Mouse (Mus musculus) hindbrain, postnatal 0 days (tissue): ENCODE measurements around the gene Mical3. TPM values are rescaled to one million over a fixed set of nuclear protein-coding genes. Genes with fewer than 3 reads are reported as not detected.

ENCODE experiments used
- ATAC-seq: fragments of 200-750 bp; cut with Nextera tagmentation; 2 replicates; pipeline ENCODE4 v1.8.0; 2017; ENCODE audit warnings: mild to moderate bottlenecking, moderate TSS enrichment, moderate library complexity
- DNase-seq: peaks from one replicate; pipeline ENCODE4 v3.0.0-alpha.2; 2015; ENCODE audit warnings: low spot score
- H3K27ac ChIP-seq: fragments of 300-500 bp; sonication (generic); 2 replicates; pipeline ENCODE4 v1.5.1; 2014; ENCODE audit warnings: mild to moderate bottlenecking
- H3K27me3 ChIP-seq: fragments of 300-500 bp; sonication (generic); 2 replicates; pipeline ENCODE4 v1.6.1; 2014; ENCODE audit warnings: low read length, mixed read lengths; ENCODE audit not compliant: insufficient read depth
- H3K36me3 ChIP-seq: fragments of 300-500 bp; sonication (generic); 2 replicates; pipeline ENCODE4 v1.6.1; 2014; ENCODE audit warnings: low read length, mixed read lengths; ENCODE audit not compliant: insufficient read depth
- H3K4me1 ChIP-seq: fragments of 300-500 bp; sonication (generic); 2 replicates; pipeline ENCODE4 v1.6.1; 2014; ENCODE audit warnings: antibody characterized with exemption, low read length, mixed read lengths; ENCODE audit not compliant: insufficient read depth
- H3K4me2 ChIP-seq: fragments of 300-500 bp; sonication (generic); 2 replicates; pipeline ENCODE4 v1.6.1; 2014; ENCODE audit warnings: low read depth, mild to moderate bottlenecking, low read length, moderate library complexity, mixed read lengths
- H3K4me3 ChIP-seq: fragments of 300-500 bp; sonication (generic); 2 replicates; pipeline ENCODE4 v1.5.1; 2014; ENCODE audit warnings: low read length
- H3K9ac ChIP-seq: fragments of 300-500 bp; sonication (generic); replicated peaks from 2 replicates; pipeline ENCODE4 v1.6.1; 2014; ENCODE audit warnings: mild to moderate bottlenecking, low read length, moderate library complexity, mixed read lengths
- H3K9me3 ChIP-seq: fragments of 300-500 bp; sonication (generic); 2 replicates; pipeline ENCODE4 v1.6.1; 2016; ENCODE audit warnings: low read length, mixed read lengths
- CTCF ChIP-seq: IDR thresholded peaks from 2 replicates; pipeline ENCODE4 v1.5.1; 2016; ENCODE audit warnings: antibody characterized with exemption, control low read depth, low read depth
- WGBS: fragments of 180-500 bp; shearing (Covaris S2); extraction: QIAGEN DNeasy Blood & Tissue Kit; methylation state at CpG from one replicate; pipeline ENCODE4 v1.1.7; 2014; 5-methylcytosine and 5-hydroxymethylcytosine counted together
- polyA plus RNA-seq: library from polyadenylated mRNA; unstranded; fragments of >200 nt; fragmentation: Nextera tagmentation; extraction: Ambion mirVana; gene quantifications from 2 replicates; pipeline ENCODE4 v1.2.1, GENCODE M21; 2015
- total RNA-seq: library from RNA; depleted of rRNA; stranded (reverse); fragments of >200 nt; gene quantifications from 2 replicates; pipeline ENCODE4 v1.2.3, GENCODE M21; 2014

Mical3 gene
- total and polyA plus RNA-seq, 2 experiments from 2014 or later: 19.3 to 60.2 TPM

DNA sequence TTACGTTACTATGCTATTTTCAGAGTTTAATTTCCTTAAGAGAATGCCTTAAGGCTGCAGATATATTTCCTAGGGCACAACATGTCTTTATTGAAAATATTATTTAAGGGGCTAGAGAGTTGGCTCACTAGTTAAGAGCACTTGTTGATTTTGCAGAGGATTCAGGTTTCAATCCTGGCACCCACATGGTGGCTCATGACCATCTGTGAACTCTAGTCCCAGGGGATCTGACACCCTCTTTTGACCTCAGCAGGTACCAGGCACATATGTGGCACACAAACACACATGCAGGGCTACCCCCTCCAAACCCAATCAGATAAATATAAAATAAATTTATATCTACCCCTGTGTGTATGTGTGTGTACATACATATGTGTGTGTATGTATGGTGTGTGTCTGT is 8.5 kb upstream of the Mical3 start:
- ATAC-seq (no peak), DNase-seq (no peak)
- no peak overlapping the region for H3K27ac ChIP-seq
- H3K4me3 ChIP-seq: no peak overlapping the region
- no peaks in the 10 kb centered on the region for H3K27me3 ChIP-seq
- no peak overlapping the region for H3K4me2 ChIP-seq
- 80% methylated on average over 1 of the region's 1 CpGs for WGBS
- no peaks in the 10 kb centered on the region for H3K4me1 ChIP-seq
- H3K9ac ChIP-seq: no peak overlapping the region
- TF ChIP-seq CTCF: no peak
- H3K36me3 ChIP-seq: no peaks in the 10 kb centered on the region
- no peaks in the 10 kb centered on the region for H3K9me3 ChIP-seq

DNA sequence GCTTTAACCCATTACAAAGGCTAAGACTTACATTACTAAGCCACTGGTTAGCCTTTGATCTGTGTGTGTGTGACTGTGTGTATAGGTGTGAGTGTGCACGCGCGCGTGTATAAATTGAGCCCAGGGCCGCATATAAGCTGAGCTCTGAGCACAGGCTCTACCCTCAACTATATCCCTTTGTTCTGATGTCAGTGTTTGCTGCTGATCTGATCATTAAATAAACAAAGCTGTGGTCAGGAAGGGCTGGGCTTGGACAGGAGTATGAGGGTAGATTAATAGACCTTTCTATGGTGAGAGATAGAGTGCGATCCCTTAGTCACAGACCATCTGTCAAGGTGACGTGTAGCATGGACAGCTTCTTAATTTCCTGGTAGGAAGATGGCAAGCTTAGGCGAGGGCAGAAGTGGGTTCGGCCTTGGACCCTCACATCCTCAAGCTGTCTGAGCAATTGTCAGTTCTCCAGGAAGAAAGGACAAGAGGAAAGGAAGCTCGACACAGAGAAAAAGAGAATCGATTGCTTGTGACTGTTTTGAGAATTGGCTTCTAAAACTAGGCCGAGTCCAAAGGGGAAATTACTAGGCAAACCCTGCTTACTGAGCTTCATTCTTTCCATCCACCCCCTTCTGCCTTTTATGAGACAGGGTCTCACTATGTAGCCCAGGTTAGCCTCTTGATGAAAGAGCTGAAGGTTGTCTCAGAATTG is 7.7 kb upstream of the Mical3 start:
- H3K36me3 ChIP-seq: no peaks in the 10 kb centered on the region
- H3K4me1 ChIP-seq: no peaks in the 10 kb centered on the region
- H3K9ac ChIP-seq: no peak overlapping the region
- H3K4me2 ChIP-seq: no peak overlapping the region
- H3K27ac ChIP-seq: no peak overlapping the region
- no peaks in the 10 kb centered on the region for H3K9me3 ChIP-seq
- DNase-seq: no peak
- H3K4me3 ChIP-seq: no peak overlapping the region
- WGBS: 81% methylated on average over 12 of the region's 12 CpGs
- no peak for TF ChIP-seq CTCF
- H3K27me3 ChIP-seq: no peaks in the 10 kb centered on the region
- ATAC-seq: no peak

DNA sequence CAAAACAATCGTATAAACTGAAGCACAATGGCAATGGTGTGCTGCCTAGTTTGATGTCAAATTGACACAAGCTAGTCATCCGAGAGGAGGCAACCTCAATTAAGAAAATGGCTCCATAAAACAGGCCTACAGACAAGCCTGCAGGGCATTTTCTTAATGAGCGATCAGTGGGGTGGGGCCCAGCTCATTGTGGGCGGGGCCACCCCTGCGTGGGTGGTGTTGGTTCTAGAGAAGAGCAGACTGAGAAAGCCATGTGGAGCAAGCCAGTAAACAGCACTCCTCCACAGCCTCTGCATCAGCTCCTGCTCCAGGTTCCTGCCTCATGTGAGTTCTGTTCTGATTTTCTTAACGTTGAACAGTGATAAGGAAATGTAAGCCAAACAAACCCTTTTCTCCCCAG is 6.4 kb upstream of the Mical3 start:
- Histone ChIP-seq H3K27ac (no peak overlapping the region), H3K9ac (no peak overlapping the region), H3K36me3 (no peaks in the 10 kb centered on the region), H3K27me3 (no peaks in the 10 kb centered on the region), H3K4me2 (no peak overlapping the region), H3K4me3 (no peak overlapping the region), H3K9me3 (no peaks in the 10 kb centered on the region), H3K4me1 (no peaks in the 10 kb centered on the region)
- no peak for DNase-seq
- TF ChIP-seq CTCF: no peak
- 67% methylated on average over 6 of the region's 6 CpGs for WGBS
- no peak for ATAC-seq

DNA sequence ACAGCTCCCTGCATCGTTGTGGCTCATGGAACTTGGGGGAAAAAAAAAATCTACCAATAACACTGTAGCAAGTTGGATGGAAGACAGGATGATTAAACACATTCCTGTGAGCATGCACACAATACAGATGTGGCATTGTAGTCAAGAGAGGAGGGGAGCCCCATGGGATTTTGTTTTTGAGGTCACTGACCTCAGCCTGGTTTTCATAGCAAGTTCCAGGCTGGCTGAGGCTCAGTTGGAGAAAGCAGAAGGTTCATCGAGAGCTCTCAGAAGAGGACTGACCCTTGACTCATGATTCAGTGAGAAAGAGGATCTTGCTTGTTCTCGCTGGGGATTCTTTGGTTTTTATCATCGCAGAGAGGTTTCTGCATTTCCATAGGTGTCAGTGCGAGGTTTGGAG is 4.1 kb upstream of the Mical3 start:
- DNase-seq (no peak), ATAC-seq (no peak)
- Histone ChIP-seq H3K9ac (no peak overlapping the region), H3K36me3 (no peaks in the 10 kb centered on the region), H3K4me3 (no peak overlapping the region), H3K4me1 (no peaks in the 10 kb centered on the region), H3K9me3 (no peaks in the 10 kb centered on the region), H3K4me2 (no peak overlapping the region), H3K27ac (no peak overlapping the region), H3K27me3 (no peaks in the 10 kb centered on the region)
- TF ChIP-seq CTCF: no peak
- 50% methylated on average over 5 of the region's 5 CpGs for WGBS

DNA sequence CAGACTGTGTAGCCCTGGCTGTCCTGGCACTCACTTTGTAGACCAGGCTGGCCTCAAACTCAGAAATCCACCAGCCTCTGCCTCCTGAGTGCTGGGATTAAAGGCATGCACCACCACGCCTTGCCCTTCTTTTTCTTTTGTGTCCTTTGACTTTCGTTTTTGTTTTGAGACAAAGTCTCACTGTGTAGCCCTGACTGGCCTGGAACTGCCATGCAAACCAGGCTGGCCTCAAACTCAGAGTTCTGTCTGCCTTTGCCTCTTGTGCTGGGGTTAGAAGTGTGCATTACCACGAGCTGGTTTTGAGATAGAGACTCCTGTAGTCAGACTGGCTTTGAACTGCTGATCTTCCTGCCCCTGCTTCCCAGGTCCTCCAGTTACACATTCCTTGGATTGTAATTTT is 3.5 kb upstream of the Mical3 start:
- no peaks in the 10 kb centered on the region for H3K4me1 ChIP-seq
- DNase-seq: no peak
- ATAC-seq: no peak
- H3K4me2 ChIP-seq: no peak overlapping the region
- no peak overlapping the region for H3K27ac ChIP-seq
- no peak overlapping the region for H3K4me3 ChIP-seq
- H3K27me3 ChIP-seq: no peaks in the 10 kb centered on the region
- 30% methylated on average over 3 of the region's 3 CpGs for WGBS
- TF ChIP-seq CTCF: no peak
- no peaks in the 10 kb centered on the region for H3K9me3 ChIP-seq
- no peaks in the 10 kb centered on the region for H3K36me3 ChIP-seq
- no peak overlapping the region for H3K9ac ChIP-seq

DNA sequence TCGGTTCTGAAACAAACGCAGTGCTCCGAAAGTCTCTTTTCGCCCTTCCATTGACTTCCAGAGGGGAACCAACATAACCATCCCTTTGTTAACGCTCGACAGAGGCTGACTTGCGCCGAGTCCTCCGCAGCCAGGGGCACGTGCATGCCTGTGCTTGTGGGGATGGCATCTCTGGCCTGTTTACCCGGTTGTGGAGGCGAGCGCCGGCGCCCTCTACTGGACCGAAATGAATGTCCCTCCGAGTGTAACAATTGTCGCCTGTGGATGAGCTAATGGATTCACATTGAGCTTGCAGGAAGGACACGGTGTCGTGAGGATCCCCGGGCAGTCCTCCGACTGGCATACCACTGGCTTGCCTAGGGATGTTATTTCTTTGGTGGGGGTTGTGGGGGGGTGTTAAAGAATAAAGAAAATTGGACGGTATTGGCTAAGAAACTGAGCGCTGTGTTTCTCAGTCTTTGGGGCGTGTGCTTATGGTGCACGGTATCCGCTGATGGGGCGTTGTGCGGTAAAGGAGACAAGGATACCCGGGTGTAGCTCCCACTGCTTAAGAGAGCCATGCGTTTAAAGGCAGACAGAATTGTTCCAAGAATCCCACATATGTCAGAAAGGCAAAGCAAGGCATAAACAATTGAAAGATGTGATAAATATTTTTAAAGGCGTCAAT is 627 bp downstream of the Mical3 start:
- under 1% methylated on average over 32 of the region's 32 CpGs for WGBS
- H3K9me3 ChIP-seq: no peaks in the 10 kb centered on the region
- peak overlapping the region; percentile 88 for H3K27ac ChIP-seq
- ATAC-seq: peak; percentile 93
- H3K4me2 ChIP-seq: peak overlapping the region; percentile 68
- H3K4me3 ChIP-seq: peak overlapping the region; percentile 40
- H3K9ac ChIP-seq: peak overlapping the region; percentile 57
- no peaks in the 10 kb centered on the region for H3K27me3 ChIP-seq
- peak; percentile 94 for DNase-seq
- no peaks in the 10 kb centered on the region for H3K36me3 ChIP-seq
- 0 out of 2 replicates have a peak, but pooled peaks cover 3% of the 10 kb centered on the region for H3K4me1 ChIP-seq
- peak; percentile 95 for TF ChIP-seq CTCF

DNA sequence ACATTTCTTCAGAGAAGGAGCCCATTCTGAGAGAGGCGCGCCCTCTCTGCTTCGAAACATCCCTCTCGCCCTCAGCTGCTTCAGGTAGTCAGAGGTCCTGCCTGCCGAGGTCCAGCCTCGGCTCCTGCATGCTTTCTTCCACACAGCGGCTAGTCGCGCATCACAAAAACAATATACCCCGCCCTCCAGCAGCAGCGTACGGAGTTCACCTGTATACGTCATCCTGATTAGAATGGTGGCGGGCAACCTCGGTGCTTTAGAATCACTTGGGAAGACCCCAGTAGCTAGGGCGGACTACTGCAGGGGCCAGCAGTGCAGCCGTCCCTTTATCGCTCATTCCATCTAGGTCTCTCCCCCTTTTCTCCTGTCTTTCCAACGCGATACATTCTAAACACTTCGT is 1.3 kb downstream of the Mical3 start:
- Histone ChIP-seq H3K9me3 (no peaks in the 10 kb centered on the region), H3K36me3 (no peaks in the 10 kb centered on the region), H3K4me1 (0 out of 2 replicates have a peak, but pooled peaks cover 3% of the 10 kb centered on the region), H3K4me3 (peak overlapping the region; percentile 40), H3K4me2 (peak overlapping the region; percentile 68), H3K27me3 (no peaks in the 10 kb centered on the region), H3K27ac (peak overlapping the region; percentile 88), H3K9ac (peak overlapping the region; percentile 57)
- ATAC-seq (peak; percentile 58), DNase-seq (peak; percentile 67)
- WGBS: 5% methylated on average over 21 of the region's 21 CpGs
- no peak for TF ChIP-seq CTCF
